Mouse (Mus musculus): Measurements from ENCODE around the gene Prickle3. TPM values are rescaled to one million over a fixed set of nuclear protein-coding genes. Genes with fewer than 3 reads are reported as not detected.
"Not testable (repeated sequence)": the region's sequence is repeated elsewhere in the genome, so short reads cannot be mapped to it uniquely, and the experiment has no call there.

Prickle3 gene
- total RNA-seq, 2 experiments from 2014 or later: 0.99 to 7.8 TPM

GRCm38 (mm10) chrX:7670390-7670881, 13.4 kb downstream of the Prickle3 start:
- peak; percentile 48 for ATAC-seq (replicated peaks; ENCODE audit: low FRiP score, low TSS enrichment, poor library complexity, severe bottlenecking)

- ATAC-seq (replicated peaks; ENCODE audit: low FRiP score, low TSS enrichment, poor library complexity, severe bottlenecking): peak; percentile 5; the same call in 1 of the 2 replicates
These were observed 14.0 kb downstream of the Prickle3 start, which contains the start of gene Plp2 for GRCm38 (mm10) chrX:7670921-7671623. Plp2 (minus strand) TSS chrX:7671390.

- ATAC-seq (replicated peaks; ENCODE audit: low FRiP score, low TSS enrichment, poor library complexity, severe bottlenecking): no peak
These were observed 15.7 kb downstream of the Prickle3 start for GRCm38 (mm10) chrX:7672739-7673138.

GRCm38 (mm10) chrX:7673578-7674281, 16.7 kb downstream of the Prickle3 start:
- ATAC-seq (replicated peaks; ENCODE audit: low FRiP score, low TSS enrichment, poor library complexity, severe bottlenecking): peak; percentile 68

GRCm38 (mm10) chrX:7674284-7675000, 17.4 kb downstream of the Prickle3 start:
- peak; percentile 62 for ATAC-seq (replicated peaks; ENCODE audit: low FRiP score, low TSS enrichment, poor library complexity, severe bottlenecking)

- no peak for ATAC-seq (replicated peaks; ENCODE audit: low FRiP score, low TSS enrichment, poor library complexity, severe bottlenecking)
These were observed 17.9 kb downstream of the Prickle3 start for GRCm38 (mm10) chrX:7675001-7675380.

GRCm38 (mm10) chrX:7678986-7679385, 21.9 kb downstream of the Prickle3 start:
- ATAC-seq (replicated peaks; ENCODE audit: low FRiP score, low TSS enrichment, poor library complexity, severe bottlenecking): no peak

- ATAC-seq (replicated peaks; ENCODE audit: low FRiP score, low TSS enrichment, poor library complexity, severe bottlenecking): peak; percentile 98
These were observed 22.5 kb downstream of the Prickle3 start for GRCm38 (mm10) chrX:7679405-7680056.

GRCm38 (mm10) chrX:7680057-7680412, 23.0 kb downstream of the Prickle3 start:
- no peak for ATAC-seq (replicated peaks; ENCODE audit: low FRiP score, low TSS enrichment, poor library complexity, severe bottlenecking)

- ATAC-seq (replicated peaks; ENCODE audit: low FRiP score, low TSS enrichment, poor library complexity, severe bottlenecking): no peak
These were observed 23.8 kb downstream of the Prickle3 start, which contains the start of gene Magix for GRCm38 (mm10) chrX:7680864-7681263. Magix (minus strand) TSS chrX:7681251.

- ATAC-seq (replicated peaks; ENCODE audit: low FRiP score, low TSS enrichment, poor library complexity, severe bottlenecking): no peak
These were observed 31.3 kb downstream of the Prickle3 start for GRCm38 (mm10) chrX:7688321-7688720.

GRCm38 (mm10) chrX:7690486-7690885, 33.4 kb downstream of the Prickle3 start:
- no peak for ATAC-seq (replicated peaks; ENCODE audit: low FRiP score, low TSS enrichment, poor library complexity, severe bottlenecking)

- no peak for ATAC-seq (replicated peaks; ENCODE audit: low FRiP score, low TSS enrichment, poor library complexity, severe bottlenecking)
These were observed 35.8 kb downstream of the Prickle3 start for GRCm38 (mm10) chrX:7692862-7693261.

- ATAC-seq (replicated peaks; ENCODE audit: low FRiP score, low TSS enrichment, poor library complexity, severe bottlenecking): peak; percentile 42
These were observed 39.5 kb downstream of the Prickle3 start for GRCm38 (mm10) chrX:7696520-7696919.

- peak; percentile 100 for ATAC-seq (replicated peaks; ENCODE audit: low FRiP score, low TSS enrichment, poor library complexity, severe bottlenecking)
These were observed 39.9 kb downstream of the Prickle3 start, which contains the start of gene Gpkow for GRCm38 (mm10) chrX:7696954-7697381. Gpkow (plus strand) TSS chrX:7697131.

GRCm38 (mm10) chrX:7713764-7714134, 56.7 kb downstream of the Prickle3 start:
- peak; percentile 36; the same call in 1 of the 2 replicates for ATAC-seq (replicated peaks; ENCODE audit: low FRiP score, low TSS enrichment, poor library complexity, severe bottlenecking)

GRCm38 (mm10) chrX:7714135-7714899, 57.3 kb downstream of the Prickle3 start, which contains the start of gene Wdr45:
Wdr45 (plus strand) TSS chrX:7714333.
- ATAC-seq (replicated peaks; ENCODE audit: low FRiP score, low TSS enrichment, poor library complexity, severe bottlenecking): peak; percentile 100

GRCm38 (mm10) chrX:7716058-7716457, 59.0 kb downstream of the Prickle3 start:
- not testable (repeated sequence) for ATAC-seq (replicated peaks; ENCODE audit: low FRiP score, low TSS enrichment, poor library complexity, severe bottlenecking)
